Mouse (Mus musculus) splenic B cell, adult 2 months (primary cell): Measurements from ENCODE around the gene Mycl.

Source experiments
- DNase-seq: peaks from one replicate; pipeline ENCODE4 v3.0.0-alpha.2; 2011; ENCODE audit warnings: low read depth, low spot score
- H3K27me3 ChIP-seq: 2 replicates; pipeline ENCODE4 v1.6.1; 2012; ENCODE audit warnings: mild to moderate bottlenecking, low read length, moderate library complexity, mixed read lengths; ENCODE audit not compliant: control insufficient read depth, poor library complexity, insufficient read depth, severe bottlenecking
- H3K36me3 ChIP-seq: 2 replicates; pipeline ENCODE4 v1.6.1; 2012; ENCODE audit warnings: mild to moderate bottlenecking, low read length, moderate library complexity, mixed read lengths; ENCODE audit not compliant: control insufficient read depth, poor library complexity, insufficient read depth, severe bottlenecking

Mycl gene

DNA sequence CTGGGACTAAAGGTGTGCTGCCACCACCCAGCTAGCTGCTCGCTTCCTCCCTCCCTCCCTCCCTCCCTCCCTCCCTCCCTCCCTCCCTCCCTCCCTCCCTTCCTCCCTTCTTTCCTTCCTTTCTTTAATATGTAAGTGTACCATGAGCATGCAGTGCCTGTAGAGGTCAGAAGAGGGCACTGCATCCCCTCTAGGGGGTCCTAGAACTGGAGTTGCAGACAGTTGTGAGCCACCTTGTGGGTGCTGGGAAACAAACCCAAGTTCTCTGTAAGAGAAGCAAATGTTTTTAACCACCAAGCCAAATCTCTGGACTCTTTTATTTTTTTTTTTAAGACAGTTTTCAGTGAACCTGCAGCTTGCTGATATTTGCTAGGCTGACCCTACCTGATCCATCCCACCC, 27.4 kb downstream of the Mycl start:
- Histone ChIP-seq H3K36me3 (peaks cover 1% of the 10 kb centered on the region; the same call in 1 of the 2 replicates), H3K27me3 (no peaks in the 10 kb centered on the region)
- DNase-seq, result no peak

DNA sequence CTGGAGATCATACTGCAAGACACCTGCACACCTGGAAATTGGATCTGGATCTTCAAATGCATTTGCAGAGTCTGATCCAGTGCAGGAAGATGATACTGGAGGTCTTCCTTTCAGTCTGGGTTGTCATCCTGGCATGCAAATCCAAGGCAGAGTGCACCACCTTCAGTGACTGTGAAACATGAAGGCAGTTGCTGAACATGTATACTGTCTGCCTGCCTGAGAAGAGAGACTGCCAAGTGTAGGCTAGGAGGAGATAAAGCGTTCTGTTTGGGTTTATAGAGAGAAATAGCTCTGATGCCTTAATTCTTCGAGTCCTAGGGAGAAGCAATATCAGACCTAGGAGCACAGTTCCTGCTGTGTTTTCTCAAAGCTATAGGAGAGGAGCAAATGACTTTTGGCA, 30.0 kb downstream of the Mycl start:
- peaks cover 1% of the 10 kb centered on the region; the same call in 1 of the 2 replicates for H3K36me3 ChIP-seq
- DNase-seq, result peak; percentile 26

DNA sequence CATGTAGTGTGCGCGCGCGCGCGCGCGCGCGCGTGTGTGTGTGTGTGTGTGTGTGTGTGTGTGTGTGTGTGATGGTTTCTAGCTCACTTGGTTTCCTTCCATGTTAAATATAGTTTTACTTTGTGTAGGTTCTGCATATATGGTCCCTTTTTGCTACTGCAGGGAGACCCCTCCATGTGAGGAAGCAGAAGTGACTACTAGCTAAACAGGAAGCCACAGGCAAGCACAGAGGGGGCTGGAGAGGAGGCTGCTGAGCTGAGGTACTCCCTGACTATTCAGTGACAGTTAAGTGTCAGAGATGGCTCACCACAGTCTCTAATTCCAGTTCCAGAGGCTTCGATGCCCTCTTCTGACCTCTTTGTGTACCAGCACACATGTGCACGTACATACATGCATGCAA, 30.7 kb downstream of the Mycl start:
- peak; percentile 84 for DNase-seq
- Histone ChIP-seq H3K36me3 (peaks cover 5% of the 10 kb centered on the region; the same call in 1 of the 2 replicates), H3K27me3 (no peaks in the 10 kb centered on the region)

More for the DNA sequence above, 30.0 kb downstream of the Mycl start:
- H3K27me3 ChIP-seq, result no peaks in the 10 kb centered on the region

DNA sequence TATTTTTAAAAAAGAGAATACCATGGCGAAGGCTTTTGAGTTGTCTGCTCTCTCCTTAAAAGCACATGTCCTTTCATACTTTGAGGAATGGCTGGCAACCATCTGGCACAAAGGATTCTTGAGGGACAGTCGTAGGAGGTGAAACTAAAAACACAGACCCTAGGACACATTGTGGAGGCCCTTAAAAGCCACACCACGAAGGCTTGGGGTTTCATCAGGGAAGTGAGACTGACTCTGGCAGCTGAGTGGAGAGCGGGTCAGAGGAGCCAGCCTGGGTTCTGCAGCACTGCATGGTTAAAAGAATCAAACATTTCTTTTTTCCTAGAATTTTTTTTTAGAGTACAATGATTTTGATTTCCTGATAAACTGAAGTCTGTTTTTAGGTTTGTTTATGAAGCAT, 31.1 kb downstream of the Mycl start:
- Histone ChIP-seq H3K27me3 (no peaks in the 10 kb centered on the region), H3K36me3 (peaks cover 9% of the 10 kb centered on the region; the same call in 1 of the 2 replicates)
- DNase-seq, result peak; percentile 51

GRCm38 (mm10) chr4:123034841-123035240, 39.4 kb downstream of the Mycl start:
- DNase-seq, result no peak
- peaks cover 12% of the 10 kb centered on the region for H3K36me3 ChIP-seq

GRCm38 (mm10) chr4:123035636-123036035, 40.2 kb downstream of the Mycl start:
- Histone ChIP-seq H3K36me3 (peaks cover 17% of the 10 kb centered on the region), H3K27me3 (no peaks in the 10 kb centered on the region)
- no peak for DNase-seq

More at GRCm38 (mm10) chr4:123034841-123035240, 39.4 kb downstream of the Mycl start:
- no peaks in the 10 kb centered on the region for H3K27me3 ChIP-seq

DNA sequence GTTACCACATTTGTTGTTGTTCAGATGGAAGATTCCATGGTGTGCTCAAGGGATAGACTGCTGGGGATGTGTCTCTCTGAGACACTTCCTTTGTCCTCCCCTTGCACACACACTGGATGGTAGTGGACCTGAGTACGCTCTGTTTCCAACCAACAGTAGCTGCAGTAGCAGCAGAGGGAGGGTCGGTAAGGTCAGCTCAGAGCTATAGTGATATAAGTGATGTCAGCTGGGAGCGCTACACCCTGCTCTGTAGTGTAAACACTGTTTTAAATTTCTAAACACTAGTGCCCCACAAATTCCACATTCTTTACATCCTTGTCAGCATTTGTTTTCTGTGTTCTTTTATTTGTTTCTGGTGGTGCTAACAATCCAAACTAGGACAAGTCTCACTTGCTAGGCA, 41.3 kb downstream of the Mycl start:
- Histone ChIP-seq H3K36me3 (peaks cover 11% of the 10 kb centered on the region), H3K27me3 (no peaks in the 10 kb centered on the region)
- no peak for DNase-seq

DNA sequence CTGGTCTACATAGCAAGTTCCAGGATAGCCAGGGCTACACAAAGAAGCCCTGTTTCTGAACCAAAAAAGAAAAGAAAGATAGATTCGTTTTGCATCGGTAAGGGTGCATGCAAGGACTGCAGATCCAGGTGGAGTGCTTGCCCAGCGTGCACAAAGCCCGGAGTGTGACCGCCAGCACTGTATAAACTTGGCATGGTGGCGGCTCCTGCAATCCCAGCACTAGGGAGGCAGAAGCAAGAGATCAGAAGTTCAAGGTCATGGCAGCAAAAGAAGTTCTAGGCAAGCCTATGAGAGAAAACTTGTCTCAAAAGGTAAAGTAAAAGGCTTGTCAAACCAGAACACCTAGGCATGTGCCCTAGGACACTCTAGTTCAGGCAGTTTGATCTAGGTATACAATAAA, 45.7 kb downstream of the Mycl start:
- no peak for DNase-seq
- Histone ChIP-seq H3K27me3 (no peaks in the 10 kb centered on the region), H3K36me3 (peaks cover 12% of the 10 kb centered on the region)

DNA sequence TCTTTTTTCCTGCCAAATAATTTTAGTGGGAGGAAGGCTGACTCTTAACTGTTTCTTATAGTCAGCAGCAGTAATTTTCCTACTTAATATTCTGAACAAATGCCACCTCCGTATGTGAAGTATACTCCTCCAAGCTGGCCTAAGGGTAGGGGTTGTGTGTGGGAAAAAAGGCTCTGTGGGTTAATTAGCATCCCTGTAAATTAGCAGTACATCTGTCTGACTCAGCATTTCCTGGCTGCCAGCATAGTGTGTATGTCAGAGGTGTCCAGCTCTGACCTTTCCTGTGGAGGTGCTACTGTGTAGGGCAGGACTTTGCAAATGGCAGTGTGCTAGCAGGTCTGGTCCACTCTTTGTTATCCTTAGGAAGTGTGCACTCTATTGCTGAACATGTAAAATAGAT, 48.4 kb downstream of the Mycl start:
- Histone ChIP-seq H3K36me3 (peaks cover 11% of the 10 kb centered on the region), H3K27me3 (no peaks in the 10 kb centered on the region)
- DNase-seq, result no peak

DNA sequence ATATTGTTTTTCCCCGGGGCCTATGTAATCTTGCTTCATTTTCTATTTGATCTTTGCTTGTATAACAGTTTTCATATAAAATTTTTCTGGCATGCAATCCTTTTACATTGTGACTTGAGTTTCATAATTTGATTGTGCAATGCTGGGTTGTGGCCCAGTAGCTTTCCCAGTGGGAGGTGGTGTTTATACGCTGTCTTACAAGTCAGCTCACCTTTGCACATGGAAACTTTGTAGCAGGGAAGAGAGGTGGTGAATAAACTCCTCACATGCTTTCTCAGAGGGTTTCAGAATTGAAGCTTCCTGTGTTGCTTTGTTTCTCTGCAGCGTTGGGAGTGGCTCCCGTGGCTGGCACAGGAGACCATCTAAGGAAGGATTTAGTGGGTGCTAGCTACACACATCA, 49.4 kb downstream of the Mycl start:
- peaks cover 13% of the 10 kb centered on the region for H3K36me3 ChIP-seq
- H3K27me3 ChIP-seq, result no peaks in the 10 kb centered on the region
- DNase-seq, result no peak

GRCm38 (mm10) chr4:123046300-123046699, 50.8 kb downstream of the Mycl start:
- Histone ChIP-seq H3K27me3 (no peaks in the 10 kb centered on the region), H3K36me3 (peaks cover 6% of the 10 kb centered on the region)
- no peak for DNase-seq

DNA sequence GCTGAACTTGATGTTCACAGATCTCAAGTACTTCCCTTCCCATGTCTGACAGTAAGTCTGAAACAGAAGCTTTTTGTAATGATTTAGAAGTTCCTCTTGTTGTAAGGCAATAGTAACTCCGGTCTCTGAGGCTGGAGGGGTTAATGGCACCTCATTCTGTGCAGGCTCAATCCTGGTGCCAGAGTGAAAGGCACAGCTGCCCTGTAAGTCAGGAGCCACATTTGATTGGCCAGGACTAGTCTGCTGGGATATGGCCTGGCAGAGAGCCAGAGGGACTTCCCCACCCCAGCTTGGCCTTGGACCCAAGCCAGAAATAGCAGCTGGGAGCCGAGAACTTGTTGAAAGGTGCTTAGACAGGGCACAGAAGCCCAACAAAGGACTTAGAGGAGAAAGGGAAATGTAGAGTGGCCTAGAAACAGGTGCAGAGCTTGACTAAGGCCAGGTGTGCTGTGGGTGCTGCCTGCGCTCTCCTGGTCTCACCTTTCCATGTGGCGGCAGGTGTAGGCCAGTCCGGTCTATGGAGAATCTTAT, 55.3 kb downstream of the Mycl start:
- peaks cover 6% of the 10 kb centered on the region for H3K36me3 ChIP-seq
- H3K27me3 ChIP-seq, result no peaks in the 10 kb centered on the region
- peak; percentile 64 for DNase-seq
